10 mouse cellular contexts compared by ENCODE assay signal in the genomic region with DNA sequence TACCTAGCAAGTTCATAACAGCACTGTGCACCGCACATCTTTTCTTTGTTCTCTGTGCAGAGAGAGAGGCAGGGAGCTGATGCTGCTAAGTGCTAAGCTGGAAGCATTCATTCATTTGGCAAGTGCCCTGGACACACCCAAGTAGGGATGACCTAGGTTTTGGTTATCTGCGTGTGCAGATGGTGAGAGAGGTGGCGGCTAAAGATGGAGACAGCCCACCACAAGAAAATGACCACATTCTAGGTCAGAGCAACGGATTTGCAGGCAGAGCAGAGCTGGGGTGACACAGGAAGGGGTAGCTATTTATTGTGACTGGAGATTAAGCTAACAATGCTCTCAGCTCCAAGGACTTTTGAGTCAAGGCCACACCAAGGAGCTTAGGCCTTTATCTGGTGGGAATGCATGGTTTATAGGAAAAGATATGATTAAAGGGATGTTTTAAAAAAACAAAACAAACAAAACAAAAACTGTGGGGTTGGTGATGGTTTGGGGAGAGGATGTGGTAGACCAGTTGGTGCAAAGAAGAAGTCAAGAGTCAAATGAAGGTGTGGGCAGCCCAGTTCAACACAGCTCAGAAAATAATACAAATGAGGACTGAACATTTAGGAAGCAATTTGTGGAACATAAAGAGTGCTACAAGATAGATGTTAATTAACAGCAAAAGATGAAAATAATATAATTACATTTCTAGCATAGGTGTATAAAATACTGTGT. TPM values are rescaled to one million over a fixed set of nuclear protein-coding genes. Genes with fewer than 3 reads are reported as not detected.
DNase-seq lines count a peak whose midpoint lies in the region; ATAC-seq and TF ChIP-seq lines count a peak whose summit lies in the region.
"Had no signal": no experiment of that assay in that cellular context is flagged by ENCODE, and none has a peak within 500 bp of the region (broad histone marks: within the 10 kb centered on the region; RNA-seq: fewer than 3 reads in every experiment).

No protein-coding gene starts in this region.

- no peak for TF ChIP-seq CTCF in lung, postnatal 0 days (IDR thresholded peaks at IDR 0.05)
- TF ChIP-seq CTCF in bone marrow, adult 2 months (IDR thresholded peaks at IDR 0.05; ENCODE audit: control insufficient read depth, insufficient read depth, low read length), result no peak

- no peak overlapping the region for H3K9ac ChIP-seq in lung, postnatal 0 days (replicated peaks; ENCODE audit: low read depth)
- H3K9ac ChIP-seq in limb, embryonic 13.5 days, result no peak overlapping the region
- H3K9ac ChIP-seq: embryonic facial prominence, embryonic 12.5 days; neural tube, embryonic 12.5 days had no signal

- H3K27ac ChIP-seq in lung, postnatal 0 days (ENCODE audit: low read length), result no peak overlapping the region
- peak overlapping the region; percentile 71 for H3K27ac ChIP-seq in bone marrow, adult 2 months (ENCODE audit: control insufficient read depth, insufficient read depth, low read depth, low read length, poor library complexity)
- no peak overlapping the region for H3K27ac ChIP-seq in limb, embryonic 13.5 days
- H3K27ac ChIP-seq: embryonic facial prominence, embryonic 12.5 days; neural tube, embryonic 12.5 days had no signal

- H3K4me1 ChIP-seq in lung, postnatal 0 days (ENCODE audit: insufficient read depth, low read depth, low read length), result peaks cover 8% of the 10 kb centered on the region; the same call in 1 of the 2 replicates
- peaks cover 3% of the 10 kb centered on the region for H3K4me1 ChIP-seq in bone marrow, adult 2 months (ENCODE audit: control insufficient read depth, insufficient read depth, low read length)
- H3K4me1 ChIP-seq in limb, embryonic 13.5 days, result peaks cover 24% of the 10 kb centered on the region

- H3K4me3 ChIP-seq in lung, postnatal 0 days (ENCODE audit: low read depth, low read length), result no peak overlapping the region
- H3K4me3 ChIP-seq in bone marrow, adult 2 months (replicated peaks; ENCODE audit: control insufficient read depth, low read depth, low read length), result no peak overlapping the region
- H3K4me3 ChIP-seq in limb, embryonic 13.5 days, result no peak overlapping the region
- H3K4me3 ChIP-seq: embryonic facial prominence, embryonic 12.5 days; neural tube, embryonic 12.5 days had no signal

- H3K36me3 ChIP-seq in lung, postnatal 0 days (ENCODE audit: insufficient read depth, low read length), result no peaks in the 10 kb centered on the region
- H3K36me3 ChIP-seq in limb, embryonic 13.5 days, result no peaks in the 10 kb centered on the region; the same call in 1 of the 2 replicates
- H3K36me3 ChIP-seq: embryonic facial prominence, embryonic 12.5 days; neural tube, embryonic 12.5 days had no signal

- no peaks in the 10 kb centered on the region for H3K9me3 ChIP-seq in lung, postnatal 0 days (ENCODE audit: low read length)
- H3K9me3 ChIP-seq in limb, embryonic 13.5 days, result no peaks in the 10 kb centered on the region
- H3K9me3 ChIP-seq: embryonic facial prominence, embryonic 12.5 days; neural tube, embryonic 12.5 days had no signal

- no peak for DNase-seq in lung, postnatal 0 days (ENCODE audit: low spot score)
- no peak for DNase-seq in lung, postnatal 25 days (ENCODE audit: low spot score)
- peak; percentile 56 to 78 for DNase-seq in spleen, postnatal 36 days (ENCODE audit: low spot score in 2 of 2)
- DNase-seq in testis, postnatal 14 days (ENCODE audit: low spot score), result no peak
- DNase-seq in right cerebral cortex, postnatal 4 days, result no peak
- DNase-seq: adrenal gland, adult 8-10 months had no signal

- H3K27me3 ChIP-seq in lung, postnatal 0 days (replicated peaks; ENCODE audit: insufficient read depth, low read length), result no peaks in the 10 kb centered on the region
- H3K27me3 ChIP-seq in limb, embryonic 13.5 days, result no peaks in the 10 kb centered on the region
- H3K27me3 ChIP-seq: embryonic facial prominence, embryonic 12.5 days; neural tube, embryonic 12.5 days had no signal

- H3K4me2 ChIP-seq in lung, postnatal 0 days (replicated peaks; ENCODE audit: low read depth, low read length), result no peak overlapping the region
- H3K4me2 ChIP-seq in limb, embryonic 13.5 days (replicated peaks), result no peak overlapping the region
- H3K4me2 ChIP-seq: embryonic facial prominence, embryonic 12.5 days; neural tube, embryonic 12.5 days had no signal

- TF ChIP-seq POLR2A in bone marrow, adult 2 months (IDR thresholded peaks at IDR 0.05; ENCODE audit: borderline replicate concordance, control insufficient read depth, low read depth, low read length), result no peak

- 70% methylated on average over 4 of the region's 4 CpGs for WGBS in lung, postnatal 0 days
- WGBS in bone marrow, adult 2 months, result 34% methylated on average over 4 of the region's 4 CpGs
- WGBS in limb, embryonic 13.5 days, result 82% methylated on average over 4 of the region's 4 CpGs

- ATAC-seq in lung, postnatal 0 days, result 0 out of 2 replicates have a peak, but pooled peaks have one; percentile 14
- peak; percentile 25; the same call in 1 of the 2 replicates for ATAC-seq in limb, embryonic 13.5 days (ENCODE audit: low FRiP score, low read depth)

- TF ChIP-seq EP300 in lung, postnatal 0 days (IDR thresholded peaks at IDR 0.05), result no peak

RNA-seq across cellular contexts. Expression of gene Nrip1, which starts 49.9 kb away (rescaled TPM):
- polyA plus RNA-seq in lung, postnatal 0 days (2015; fragmentation: Nextera tagmentation; extraction: Ambion mirVana), result 25.3 and 29.6 TPM in 2 replicates
- polyA plus RNA-seq in bone marrow, adult 2 months (2011; ENCODE audit: insufficient read depth, insufficient read length, low replicate concordance, missing spikeins), result 6.7 and 7.1 TPM in 2 replicates
- polyA plus RNA-seq in limb, embryonic 13.5 days (2015; fragmentation: Nextera tagmentation; extraction: Ambion mirVana), result 37.8 and 39.4 TPM in 2 replicates

Comparison
In these comparisons a context has a peak if more than half of its experiments do, and no peak if none do; other contexts are left out.
1. DNase-seq: peak in spleen, postnatal 36 days (2 of 2); none in lung, postnatal 0 days (single experiment), lung, postnatal 25 days (single experiment), testis, postnatal 14 days (single experiment) and right cerebral cortex, postnatal 4 days (single experiment).